Mouse (Mus musculus) NIH3T3 (cell line): ENCODE measurements around the gene Masp2.

ENCODE experiments used
- DNase-seq: peaks from one replicate; pipeline ENCODE4 v3.0.0-alpha.2; 2012; ENCODE audit warnings: low read depth

Gene Masp2

GRCm38 (mm10) chr4:148600316-148600715 lies 2.0 kb upstream of the Masp2 start:
- no peak for DNase-seq

GRCm38 (mm10) chr4:148601871-148602270 lies 483 bp upstream of the Masp2 start:
- DNase-seq, result no peak

DNA sequence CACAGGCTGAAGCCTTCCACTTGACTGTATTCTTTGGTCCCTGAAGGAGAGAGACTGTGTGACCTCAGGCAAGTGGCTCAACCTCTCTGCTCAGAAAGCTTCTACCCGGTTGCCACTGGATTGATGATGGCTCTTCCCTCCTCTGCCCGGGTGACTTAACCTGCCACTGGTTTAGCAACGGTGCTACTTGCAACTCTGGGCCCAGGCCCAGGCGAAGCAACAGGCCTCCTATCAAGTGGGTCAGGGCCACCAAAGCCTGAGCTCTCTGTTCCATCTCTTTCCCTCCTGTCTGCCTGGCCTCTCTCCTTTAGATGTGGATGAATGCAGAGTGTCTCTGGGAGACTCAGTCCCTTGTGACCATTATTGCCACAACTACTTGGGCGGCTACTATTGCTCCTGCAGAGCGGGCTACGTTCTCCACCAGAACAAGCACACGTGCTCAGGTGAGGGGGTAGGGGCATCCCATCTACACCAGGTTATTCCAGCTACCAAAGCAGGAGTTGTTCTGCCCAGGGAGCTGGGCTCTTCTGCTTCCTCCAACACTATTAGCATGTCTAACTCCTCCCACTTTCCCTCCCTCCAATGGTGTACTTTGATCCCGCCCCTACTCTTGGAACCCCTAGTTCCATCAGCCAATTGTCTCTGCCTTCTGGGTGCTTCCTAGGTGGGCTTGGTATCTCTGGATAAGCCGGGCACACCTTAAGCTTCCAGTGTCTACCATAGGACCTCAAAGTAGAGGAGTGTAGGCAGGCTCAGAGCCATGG lies 1.2 kb downstream of the Masp2 start:
- DNase-seq, result no peak

GRCm38 (mm10) chr4:148604141-148604540 lies 1.8 kb downstream of the Masp2 start:
- peak; percentile 66 for DNase-seq

DNA sequence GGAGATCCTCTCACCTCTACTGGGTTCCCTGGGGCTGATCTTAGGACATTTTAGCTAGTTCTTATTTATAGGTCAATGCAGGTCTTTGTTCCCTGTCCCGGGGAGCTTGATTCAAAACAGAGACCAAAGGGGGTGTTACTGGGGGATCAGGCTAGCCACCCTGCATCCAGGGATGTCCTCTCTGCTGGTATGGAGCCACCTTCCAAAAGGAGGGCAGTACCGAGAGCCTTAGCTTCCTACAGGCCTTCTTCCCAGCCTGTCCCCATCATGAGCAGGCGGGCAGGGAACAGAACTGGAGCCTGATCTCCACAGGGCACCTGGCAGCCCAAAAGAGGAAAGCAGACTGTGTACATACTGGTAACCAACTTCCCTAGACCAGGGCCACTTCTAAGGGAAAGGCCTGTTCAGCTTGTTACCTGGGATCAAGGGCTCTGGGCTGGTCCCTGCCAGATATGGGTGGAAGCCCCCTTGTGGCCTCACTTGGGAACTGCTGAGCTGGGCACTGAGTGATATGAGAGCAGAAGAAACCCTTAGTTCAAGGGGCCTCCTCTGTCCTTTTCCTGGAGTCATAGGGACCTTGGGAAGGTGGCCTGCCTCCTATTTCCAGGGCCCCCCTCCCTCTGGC lies 2.3 kb downstream of the Masp2 start:
- peak; percentile 77 for DNase-seq

DNA sequence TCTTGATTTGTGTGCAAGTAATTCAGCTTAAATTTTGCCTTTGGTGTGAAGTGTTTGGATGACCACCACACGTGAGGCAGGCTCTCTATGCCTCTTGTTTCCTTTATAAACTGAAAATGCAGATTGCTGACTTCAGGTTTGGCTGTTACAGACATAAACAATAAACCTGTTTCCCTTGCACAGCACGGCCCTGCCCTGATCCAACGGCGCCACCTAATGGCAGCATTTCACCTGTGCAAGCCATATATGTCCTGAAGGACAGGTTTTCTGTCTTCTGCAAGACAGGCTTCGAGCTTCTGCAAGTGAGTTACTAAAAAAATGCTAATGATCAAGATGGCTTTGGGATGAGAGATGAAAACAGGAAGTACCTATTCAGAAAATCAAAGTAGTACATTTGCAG lies 5.4 kb downstream of the Masp2 start:
- peak; percentile 85 for DNase-seq

- DNase-seq, result no peak
Observed at GRCm38 (mm10) chr4:148609805-148610204, 7.5 kb downstream of the Masp2 start.

GRCm38 (mm10) chr4:148610631-148611364 lies 8.4 kb downstream of the Masp2 start:
- no peak for DNase-seq

GRCm38 (mm10) chr4:148612557-148612956 lies 10.2 kb downstream of the Masp2 start:
- no peak for DNase-seq

DNA sequence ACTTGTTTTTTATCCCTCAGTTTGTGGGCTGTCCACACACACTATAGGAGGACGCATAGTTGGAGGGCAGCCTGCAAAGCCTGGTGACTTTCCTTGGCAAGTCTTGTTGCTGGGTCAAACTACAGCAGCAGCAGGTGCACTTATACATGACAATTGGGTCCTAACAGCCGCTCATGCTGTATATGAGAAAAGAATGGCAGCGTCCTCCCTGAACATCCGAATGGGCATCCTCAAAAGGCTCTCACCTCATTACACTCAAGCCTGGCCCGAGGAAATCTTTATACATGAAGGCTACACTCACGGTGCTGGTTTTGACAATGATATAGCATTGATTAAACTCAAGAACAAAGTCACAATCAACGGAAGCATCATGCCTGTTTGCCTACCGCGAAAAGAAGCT lies 11.4 kb downstream of the Masp2 start:
- no peak for DNase-seq

DNA sequence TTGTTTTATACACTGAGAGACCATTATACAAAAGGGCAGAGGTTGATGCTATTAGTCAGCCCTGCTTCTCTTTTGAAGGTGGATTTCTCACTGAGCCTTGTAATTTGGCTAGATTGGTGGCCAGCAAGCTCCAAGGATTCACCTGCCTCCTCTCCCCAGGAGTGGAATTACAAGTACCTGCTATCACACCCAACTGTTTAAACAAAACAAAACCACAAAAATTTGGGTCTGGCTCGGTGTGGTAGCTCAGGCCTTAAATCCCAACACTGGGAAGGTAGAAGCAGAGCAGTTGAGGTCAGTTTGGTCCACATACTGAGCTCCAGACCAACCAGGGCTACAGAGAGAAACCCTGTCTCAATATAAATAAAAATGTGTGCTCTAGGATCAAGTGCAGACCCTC lies 17.5 kb downstream of the Masp2 start:
- DNase-seq, result no peak

DNA sequence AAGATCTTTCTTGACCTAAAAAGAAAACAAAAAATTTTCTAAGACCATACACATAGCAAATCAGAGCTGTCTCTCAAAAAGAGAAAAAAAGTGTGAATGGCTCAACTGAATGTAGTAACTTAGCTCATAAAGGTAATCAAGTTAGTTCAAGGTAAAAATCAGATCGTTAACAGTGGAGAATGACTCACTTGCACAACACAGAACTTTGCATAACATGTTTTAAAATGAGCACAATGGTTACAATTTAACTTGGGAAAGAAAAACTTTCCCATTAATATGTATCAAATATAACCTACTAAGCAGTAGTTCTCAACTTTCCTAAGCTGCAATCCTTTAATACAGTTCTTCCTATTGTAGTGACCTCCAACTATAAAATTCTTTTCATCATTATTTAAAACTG lies 18.4 kb downstream of the Masp2 start:
- DNase-seq, result no peak

- DNase-seq, result no peak
Observed at GRCm38 (mm10) chr4:148622485-148622884, 20.1 kb downstream of the Masp2 start.

- DNase-seq, result no peak
Observed at GRCm38 (mm10) chr4:148623609-148624008, 21.3 kb downstream of the Masp2 start.

DNA sequence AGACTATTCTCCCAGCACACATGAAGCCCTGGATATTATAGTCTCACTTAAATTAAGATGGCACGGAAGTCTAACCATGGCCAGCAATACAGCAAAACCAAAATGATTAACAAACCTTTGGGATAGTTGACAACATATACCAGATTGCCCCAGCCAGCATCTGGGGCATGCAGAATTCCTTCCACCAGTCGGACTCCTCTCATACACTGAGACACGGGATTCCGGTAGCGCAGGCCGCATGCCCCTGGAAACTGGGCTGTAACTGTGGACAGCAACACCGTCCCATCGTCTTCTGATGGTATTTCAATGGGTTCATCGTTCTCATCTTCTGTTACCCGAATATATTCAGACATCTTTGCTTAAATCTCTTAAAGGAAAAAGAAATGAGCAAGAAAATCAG lies 22.7 kb downstream of the Masp2 start:
- DNase-seq, result no peak

DNA sequence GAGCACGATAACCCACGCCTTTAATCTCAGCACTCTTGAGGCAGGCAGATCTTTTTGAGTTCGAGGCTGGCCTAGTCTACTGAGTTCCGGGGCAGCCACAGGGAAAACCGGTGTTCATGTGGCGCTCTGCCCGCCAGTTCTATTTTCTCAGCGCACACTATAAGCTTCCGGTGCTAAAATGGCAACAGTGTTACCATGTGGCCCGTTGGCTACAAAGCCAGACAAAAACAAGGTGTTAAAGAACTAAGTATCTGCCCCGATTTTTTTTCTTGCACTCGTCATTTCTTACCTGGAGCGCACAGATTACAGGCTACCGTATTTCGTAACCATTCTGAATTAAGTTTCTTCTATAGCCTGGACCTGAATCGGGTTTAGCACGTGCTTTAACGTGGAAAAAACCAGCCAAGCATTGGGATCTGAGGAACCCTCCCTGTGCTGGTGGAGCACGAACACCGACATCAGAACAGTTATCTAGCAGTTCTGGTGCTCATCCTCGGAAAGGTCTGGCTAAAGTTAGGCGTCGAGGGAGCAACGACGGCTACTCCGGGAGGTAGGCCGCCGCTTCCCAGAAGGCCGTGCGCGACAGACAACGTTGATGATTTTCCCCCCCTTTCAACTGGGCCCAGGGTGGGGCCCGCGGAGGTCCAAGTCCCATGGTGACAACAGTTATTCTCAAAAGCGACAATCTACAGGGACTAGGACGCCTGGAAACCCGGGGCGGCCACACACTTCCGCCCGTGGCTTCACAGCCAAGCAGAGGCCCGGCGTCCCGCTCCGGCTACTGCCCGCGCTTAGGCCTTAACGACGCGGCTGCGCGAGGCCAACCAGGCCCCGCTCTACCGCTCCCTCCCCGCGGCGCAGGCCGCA lies 23.6 kb downstream of the Masp2 start:
- peak; percentile 54 for DNase-seq

DNA sequence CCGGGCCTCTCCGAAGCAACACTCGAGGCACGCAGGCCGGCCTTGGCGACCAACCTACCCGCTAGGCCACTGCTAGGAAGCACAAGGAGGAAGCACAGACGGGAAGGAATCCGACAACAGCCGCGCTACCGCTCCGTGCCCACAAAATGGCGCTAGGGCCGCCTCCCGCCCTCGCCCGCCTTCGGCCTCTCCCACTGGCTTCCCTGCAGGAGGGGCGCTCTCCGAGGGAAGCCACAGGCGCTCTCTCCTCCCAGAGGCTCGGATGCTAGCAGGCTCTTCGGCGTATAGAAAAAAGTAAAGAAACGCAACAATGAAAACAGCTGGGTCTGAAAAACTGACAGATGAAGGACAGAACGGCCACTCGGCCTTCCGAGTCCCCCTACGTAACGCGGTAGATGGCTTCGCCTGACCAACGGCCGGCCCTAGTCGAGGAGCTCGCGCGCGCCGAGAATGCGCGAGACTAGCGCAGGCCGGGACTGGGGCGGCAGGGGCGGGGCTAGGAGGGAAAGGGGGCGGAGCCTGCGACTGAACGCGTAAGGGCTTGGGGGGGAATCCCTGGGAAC lies 24.4 kb downstream of the Masp2 start, which contains the start of gene Tardbp:
TSS of gene Tardbp (minus strand) at position 397 of the 563 bp plus-strand sequence.
- peak; percentile 97 for DNase-seq

GRCm38 (mm10) chr4:148627246-148627645 lies 24.9 kb downstream of the Masp2 start:
- DNase-seq, result no peak

GRCm38 (mm10) chr4:148632013-148632692 lies 29.8 kb downstream of the Masp2 start:
- DNase-seq, result no peak

DNA sequence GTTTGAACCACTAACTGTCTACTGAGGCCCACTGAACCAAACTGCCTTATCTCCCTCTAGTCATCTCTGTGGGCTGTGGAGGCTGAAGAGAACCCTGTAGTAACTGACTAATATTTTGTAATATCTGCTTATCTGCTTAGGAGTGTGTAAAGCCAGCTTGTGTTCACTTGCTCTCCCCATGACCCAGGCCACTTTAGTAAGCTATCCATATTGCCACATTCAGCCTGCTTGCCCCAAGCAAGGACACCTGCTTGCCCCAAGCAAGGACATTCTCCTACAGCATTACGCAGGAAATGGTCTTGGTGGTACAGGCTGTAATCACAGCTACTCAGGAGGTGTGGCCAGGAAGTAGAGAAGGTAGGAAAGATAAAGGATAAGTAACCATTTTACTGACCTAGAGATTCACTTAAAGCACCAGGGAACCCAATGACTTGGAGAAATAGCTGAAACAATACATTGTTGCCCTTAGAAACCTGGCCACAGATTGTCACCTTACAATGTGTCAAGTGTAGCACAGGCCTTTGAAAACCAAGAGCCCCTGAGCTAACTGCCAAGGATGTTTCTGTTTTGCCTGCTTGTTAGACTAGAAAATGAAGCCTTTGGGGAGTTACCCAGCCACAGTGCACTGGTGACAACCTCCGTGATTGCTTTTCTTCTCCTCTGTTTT lies 31.2 kb downstream of the Masp2 start:
- DNase-seq, result no peak

GRCm38 (mm10) chr4:148635309-148635708 lies 33.0 kb downstream of the Masp2 start:
- no peak for DNase-seq
